Mouse (Mus musculus) midbrain, embryonic 14.5 days (tissue): Measurements from ENCODE around the gene Vamp4. TPM values are rescaled to one million over a fixed set of nuclear protein-coding genes. Genes with fewer than 3 reads are reported as not detected.

ENCODE experiments used
- ATAC-seq: fragments of 200-750 bp; cut with Nextera tagmentation; 2 replicates; pipeline ENCODE4 v1.8.0; 2017; ENCODE audit warnings: moderate number of reproducible peaks, moderate library complexity; ENCODE audit not compliant: low FRiP score, low TSS enrichment
- DNase-seq: peaks from one replicate; pipeline ENCODE4 v3.0.0-alpha.2; 2015
- H3K27ac ChIP-seq: fragments of 300-500 bp; sonication (generic); replicated peaks from 2 replicates; pipeline ENCODE4 v1.5.1; 2014; ENCODE audit warnings: mild to moderate bottlenecking, low read depth, low read length, moderate library complexity
- H3K27me3 ChIP-seq: fragments of 300-500 bp; sonication (generic); 2 replicates; pipeline ENCODE4 v1.6.1; 2014; ENCODE audit warnings: low read length, control low read depth, mixed read lengths; ENCODE audit not compliant: control insufficient read depth, insufficient read depth
- H3K36me3 ChIP-seq: fragments of 300-500 bp; sonication (generic); 2 replicates; pipeline ENCODE4 v1.6.1; 2014; ENCODE audit warnings: low read length, control low read depth; ENCODE audit not compliant: control insufficient read depth, insufficient read depth
- H3K4me1 ChIP-seq: fragments of 300-500 bp; sonication (generic); 2 replicates; pipeline ENCODE4 v1.6.1; 2014; ENCODE audit warnings: mild to moderate bottlenecking, antibody characterized with exemption, low read length, control low read depth; ENCODE audit not compliant: control insufficient read depth, insufficient read depth
- H3K4me2 ChIP-seq: fragments of 300-500 bp; sonication (generic); 2 replicates; pipeline ENCODE4 v1.6.1; 2014; ENCODE audit warnings: mild to moderate bottlenecking, low read length, moderate library complexity
- H3K4me3 ChIP-seq: fragments of 300-500 bp; sonication (generic); replicated peaks from 2 replicates; pipeline ENCODE4 v1.5.1; 2014; ENCODE audit warnings: low read depth, low read length
- H3K9ac ChIP-seq: fragments of 300-500 bp; sonication (generic); replicated peaks from 2 replicates; pipeline ENCODE4 v1.6.1; 2014; ENCODE audit warnings: mild to moderate bottlenecking, low read length, moderate library complexity
- H3K9me3 ChIP-seq: fragments of 300-500 bp; sonication (generic); 2 replicates; pipeline ENCODE4 v1.6.1; 2016; ENCODE audit warnings: low read length, control low read depth, mixed read lengths; ENCODE audit not compliant: control insufficient read depth
- WGBS: fragments of 180-500 bp; shearing (Covaris S2); extraction: QIAGEN DNeasy Blood & Tissue Kit; methylation state at CpG from one replicate; pipeline ENCODE4 v1.1.7; 2014; 5-methylcytosine and 5-hydroxymethylcytosine counted together
- polyA plus RNA-seq: library from polyadenylated mRNA; unstranded; fragments of >200 nt; fragmentation: Nextera tagmentation; extraction: Ambion mirVana; gene quantifications from 2 replicates; pipeline ENCODE4 v1.2.1, GENCODE M21; 2014

Vamp4 gene
- 71.3 and 72.0 TPM in 2 replicates for polyA plus RNA-seq

DNA sequence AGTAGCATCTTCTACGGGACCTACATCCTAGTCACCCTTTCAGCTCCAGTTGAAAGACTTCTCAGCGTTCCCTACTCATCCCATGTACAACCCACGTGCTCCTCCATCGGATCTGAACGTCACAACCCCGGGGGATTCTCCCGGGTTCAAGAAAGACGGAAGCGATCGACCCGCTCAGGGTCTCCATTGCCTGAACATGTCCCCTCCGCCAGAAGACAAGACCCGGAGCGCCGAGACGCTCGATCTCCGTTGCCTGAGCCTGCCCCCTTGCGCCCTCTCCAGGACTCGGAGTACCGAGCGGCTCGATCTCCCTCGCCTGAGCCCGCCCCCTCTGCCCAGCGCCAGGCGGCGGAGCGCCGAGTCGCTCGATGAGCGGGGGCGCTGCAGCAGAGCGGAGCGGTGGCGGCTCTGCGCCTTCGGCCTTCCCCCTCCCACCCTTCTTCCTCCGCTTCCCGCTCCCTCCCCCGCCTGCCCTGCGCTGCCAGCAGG lies at the start of gene Vamp4:
Gene Vamp4 (plus strand): TSS at position 256 of the 489 bp plus-strand sequence.
- peak within 1 kb of the TSS; percentile 64 for H3K4me2 ChIP-seq
- no peaks in the 10 kb centered on the region for H3K27me3 ChIP-seq
- no peaks in the 10 kb centered on the region for H3K9me3 ChIP-seq
- H3K36me3 ChIP-seq, result peaks cover 11% of the 10 kb centered on the region
- H3K27ac ChIP-seq, result peak within 1 kb of the TSS; percentile 95
- peak; percentile 98 for ATAC-seq
- DNase-seq, result peak; percentile 98
- H3K4me3 ChIP-seq, result peak within 1 kb of the TSS; percentile 92
- peak within 1 kb of the TSS; percentile 87 for H3K9ac ChIP-seq
- peaks cover 15% of the 10 kb centered on the region for H3K4me1 ChIP-seq
- WGBS, result under 1% methylated on average over 39 of the region's 43 CpGs

DNA sequence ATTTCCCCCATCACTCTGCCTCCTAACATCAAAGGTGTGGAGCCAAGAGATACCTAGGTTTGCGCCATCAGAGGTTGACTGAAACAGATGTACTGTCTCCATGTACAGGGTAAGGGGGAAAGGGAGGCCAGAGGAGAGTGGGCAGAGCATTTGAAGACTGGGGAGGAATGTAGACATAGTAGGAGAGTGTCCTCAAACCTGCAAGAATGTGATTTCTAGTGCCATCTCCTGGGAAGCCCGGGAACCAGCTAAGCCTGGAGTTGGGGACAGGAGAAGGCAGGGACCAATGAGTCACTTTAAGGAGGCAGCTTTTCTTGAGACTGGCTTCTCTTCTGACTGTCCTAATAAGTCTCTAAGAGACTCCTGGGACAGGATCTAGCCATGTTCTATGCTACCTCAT lies 40.7 kb upstream of the Vamp4 start:
- H3K4me3 ChIP-seq, result no peak overlapping the region
- H3K27ac ChIP-seq, result no peak overlapping the region
- H3K9ac ChIP-seq, result no peak overlapping the region
- no peak overlapping the region for H3K4me2 ChIP-seq
- DNase-seq (peak; percentile 9), ATAC-seq (no peak)
- no peaks in the 10 kb centered on the region for H3K4me1 ChIP-seq
- no peaks in the 10 kb centered on the region for H3K9me3 ChIP-seq
- WGBS, result 75% methylated on average over 2 of the region's 2 CpGs
- H3K36me3 ChIP-seq, result peaks cover 27% of the 10 kb centered on the region
- H3K27me3 ChIP-seq, result no peaks in the 10 kb centered on the region

DNA sequence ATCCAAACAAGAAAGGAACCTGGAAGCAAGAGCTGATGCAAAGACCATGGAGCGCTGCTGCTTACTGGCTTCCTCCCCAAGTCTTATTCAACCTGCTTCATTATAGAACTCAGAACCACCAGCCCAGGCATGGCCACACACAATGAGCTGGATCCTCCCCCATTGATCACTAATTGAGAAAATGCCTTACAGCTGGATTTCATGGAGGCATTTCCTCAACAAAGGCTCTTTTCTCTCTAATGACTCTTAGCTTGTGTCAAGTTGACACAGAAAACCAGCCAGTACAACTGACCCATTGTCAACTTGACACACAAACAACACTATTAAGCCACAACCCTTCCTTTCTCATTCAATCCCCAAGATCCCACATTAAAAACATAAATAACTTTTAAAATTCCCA lies 39.6 kb upstream of the Vamp4 start:
- ATAC-seq (no peak), DNase-seq (no peak)
- Histone ChIP-seq H3K9me3 (no peaks in the 10 kb centered on the region), H3K27me3 (no peaks in the 10 kb centered on the region), H3K36me3 (peaks cover 37% of the 10 kb centered on the region), H3K4me3 (no peak overlapping the region), H3K27ac (no peak overlapping the region), H3K4me2 (no peak overlapping the region), H3K9ac (no peak overlapping the region), H3K4me1 (no peaks in the 10 kb centered on the region)
- 75% methylated on average over 1 of the region's 1 CpGs for WGBS

DNA sequence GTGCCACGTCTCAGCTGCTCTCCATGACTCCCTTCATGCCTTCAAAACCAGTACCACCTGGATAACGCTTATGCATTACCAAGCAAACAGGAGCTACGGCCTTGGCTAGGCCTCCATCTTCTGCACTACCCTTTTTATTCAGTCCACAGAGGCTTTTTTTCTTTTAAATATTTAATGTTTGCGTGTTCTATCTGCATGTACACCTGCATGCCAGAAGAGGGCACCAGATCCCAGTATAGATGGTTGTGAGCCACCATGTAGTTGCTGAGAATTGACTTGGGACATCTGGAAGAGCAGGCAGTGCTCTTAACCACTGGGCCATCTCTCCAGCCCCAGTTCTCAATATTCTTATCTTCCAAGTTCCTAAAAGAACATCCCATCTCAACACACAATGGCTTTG lies 38.7 kb upstream of the Vamp4 start:
- Histone ChIP-seq H3K9ac (no peak overlapping the region), H3K4me1 (no peaks in the 10 kb centered on the region), H3K4me2 (no peak overlapping the region), H3K36me3 (peaks cover 47% of the 10 kb centered on the region), H3K27me3 (no peaks in the 10 kb centered on the region), H3K9me3 (no peaks in the 10 kb centered on the region), H3K4me3 (no peak overlapping the region), H3K27ac (no peak overlapping the region)
- DNase-seq (no peak), ATAC-seq (no peak)
- WGBS, result 63% methylated on average over 4 of the region's 4 CpGs

DNA sequence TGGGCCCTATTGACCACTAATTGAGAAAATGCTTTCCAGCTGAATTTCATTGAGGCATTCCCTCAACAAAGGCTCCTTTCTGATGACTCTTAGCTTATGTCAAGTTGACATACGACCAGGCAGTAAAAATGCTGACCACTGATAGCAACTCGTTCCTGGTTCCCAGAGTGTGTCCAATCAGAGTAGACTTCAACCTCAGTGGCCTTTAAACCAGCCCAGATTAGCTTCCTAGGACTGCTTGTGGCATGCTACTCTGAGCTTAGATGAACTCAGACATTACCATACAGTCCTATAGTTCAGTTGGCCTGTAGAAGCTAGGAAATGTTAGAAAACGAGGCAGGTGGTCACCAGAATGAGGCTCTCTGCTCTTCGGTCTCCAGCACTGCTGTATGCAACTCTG lies 38.0 kb upstream of the Vamp4 start:
- Histone ChIP-seq H3K4me2 (no peak overlapping the region), H3K36me3 (peaks cover 53% of the 10 kb centered on the region), H3K4me3 (no peak overlapping the region), H3K27ac (no peak overlapping the region), H3K4me1 (no peaks in the 10 kb centered on the region), H3K9me3 (no peaks in the 10 kb centered on the region), H3K27me3 (no peaks in the 10 kb centered on the region), H3K9ac (no peak overlapping the region)
- DNase-seq (no peak), ATAC-seq (no peak)
- WGBS, result 86% methylated on average over 4 of the region's 4 CpGs

GRCm38 (mm10) chr1:162533766-162534560 lies 36.4 kb upstream of the Vamp4 start:
- DNase-seq (no peak), ATAC-seq (no peak)
- Histone ChIP-seq H3K4me3 (no peak overlapping the region), H3K27me3 (no peaks in the 10 kb centered on the region), H3K27ac (no peak overlapping the region), H3K4me1 (no peaks in the 10 kb centered on the region), H3K9me3 (no peaks in the 10 kb centered on the region), H3K9ac (no peak overlapping the region), H3K36me3 (peaks cover 66% of the 10 kb centered on the region), H3K4me2 (no peak overlapping the region)
- WGBS, result 94% methylated on average over 14 of the region's 14 CpGs

GRCm38 (mm10) chr1:162543231-162543630 lies 27.1 kb upstream of the Vamp4 start:
- Histone ChIP-seq H3K9ac (no peak overlapping the region), H3K27ac (no peak overlapping the region), H3K36me3 (peaks cover 79% of the 10 kb centered on the region), H3K27me3 (no peaks in the 10 kb centered on the region), H3K9me3 (no peaks in the 10 kb centered on the region), H3K4me2 (no peak overlapping the region), H3K4me3 (no peak overlapping the region), H3K4me1 (peaks cover 6% of the 10 kb centered on the region)
- WGBS, result 82% methylated on average over 1 of the region's 1 CpGs
- DNase-seq, result no peak
- ATAC-seq, result no peak

DNA sequence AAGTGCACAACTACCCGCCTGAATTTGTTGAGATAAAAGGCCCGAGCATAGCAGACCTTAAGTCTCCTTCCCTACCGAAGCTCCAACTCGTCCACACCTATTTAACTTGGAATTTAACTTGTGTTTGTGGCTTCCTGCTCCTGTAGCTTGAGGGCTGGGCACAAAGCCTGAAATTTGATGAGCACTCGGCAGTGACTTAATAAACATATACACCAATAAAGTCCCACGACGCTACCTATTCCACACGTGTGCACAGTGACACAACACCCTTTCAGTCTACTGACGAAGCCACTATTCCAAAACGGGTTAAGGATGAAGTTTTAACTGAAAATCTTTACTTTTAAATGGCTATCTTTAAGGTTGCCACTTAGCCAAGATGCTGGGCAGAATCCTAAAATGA lies 22.7 kb upstream of the Vamp4 start:
- H3K4me2 ChIP-seq, result peak overlapping the region; percentile 90
- H3K27ac ChIP-seq, result no peak overlapping the region; the same call in 1 of the 2 replicates
- no peaks in the 10 kb centered on the region for H3K9me3 ChIP-seq
- H3K27me3 ChIP-seq, result no peaks in the 10 kb centered on the region
- H3K9ac ChIP-seq, result peak overlapping the region; percentile 72
- peaks cover 6% of the 10 kb centered on the region for H3K4me1 ChIP-seq
- H3K4me3 ChIP-seq, result peak overlapping the region; percentile 73
- no peak for DNase-seq
- H3K36me3 ChIP-seq, result peaks cover 37% of the 10 kb centered on the region
- no peak for ATAC-seq
- WGBS, result 16% methylated on average over 10 of the region's 10 CpGs
